ENCODE assay signal across 8 mouse cellular contexts in the genomic region with DNA sequence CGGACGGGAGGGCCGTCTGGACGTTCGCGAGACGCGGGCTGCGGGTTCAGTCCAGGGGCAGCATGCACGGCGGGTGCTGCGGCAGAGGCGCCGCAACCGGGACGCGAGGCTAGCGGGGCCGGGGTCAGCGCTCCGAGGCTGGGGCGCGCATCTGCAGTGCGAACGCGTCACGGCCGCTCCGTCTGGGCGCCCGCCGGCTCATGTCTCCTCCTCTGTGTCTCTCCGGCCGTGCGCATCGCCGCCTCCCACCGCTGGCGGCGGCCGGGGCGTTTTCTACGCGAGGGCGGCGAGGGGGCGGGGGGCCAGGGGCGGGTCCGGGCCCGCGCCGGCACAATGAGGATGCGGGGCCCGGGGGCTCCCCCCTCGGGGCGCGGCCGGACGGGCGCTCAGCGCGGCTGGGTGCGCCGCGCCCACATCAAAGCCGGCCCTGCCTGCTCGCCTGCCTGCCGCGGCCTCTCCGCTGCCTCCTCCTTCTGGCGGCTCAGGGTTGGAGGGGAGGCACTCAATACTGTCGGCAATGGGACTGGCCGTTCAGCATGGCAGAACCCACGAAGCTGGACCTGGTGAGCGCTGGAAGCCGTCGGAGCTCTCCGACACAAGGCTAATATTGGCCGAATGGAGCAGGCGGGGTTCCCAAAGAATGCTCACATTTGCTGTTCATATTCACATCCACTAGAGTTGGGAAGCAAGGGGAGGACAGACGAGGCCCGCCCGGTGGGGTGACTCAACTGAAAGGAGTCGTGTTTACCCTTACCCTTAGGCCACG. TPM values are rescaled to one million over a fixed set of nuclear protein-coding genes. Genes with fewer than 3 reads are reported as not detected.
DNase-seq lines count a peak whose midpoint lies in the region; ATAC-seq and TF ChIP-seq lines count a peak whose summit lies in the region.

No protein-coding gene starts in this region.

- no peak for TF ChIP-seq EP300 in ES-Bruce4 (IDR thresholded peaks at IDR 0.05; ENCODE audit: insufficient read depth, low read depth, low read length)

- H3K4me2 ChIP-seq in hindbrain, embryonic 15.5 days, result peak overlapping the region; percentile 92
- peak overlapping the region; percentile 75 for H3K4me2 ChIP-seq in liver, embryonic 12.5 days
- H3K4me2 ChIP-seq in midbrain, postnatal 0 days (ENCODE audit: low read depth, low read length, poor library complexity, severe bottlenecking), result peak overlapping the region; percentile 84

- H3K4me3 ChIP-seq in ES-Bruce4 (ENCODE audit: low read depth, low read length), result peak overlapping the region; percentile 75
- H3K4me3 ChIP-seq in gastrocnemius, adult 2 months, result peak overlapping the region; percentile 82
- H3K4me3 ChIP-seq in hindbrain, embryonic 15.5 days, result peak overlapping the region; percentile 69
- peak overlapping the region; percentile 54 for H3K4me3 ChIP-seq in liver, embryonic 12.5 days
- H3K4me3 ChIP-seq in midbrain, postnatal 0 days (ENCODE audit: low read depth, low read length), result peak overlapping the region; percentile 65

- no peaks in the 10 kb centered on the region for H3K9me3 ChIP-seq in ES-Bruce4 (replicated peaks; ENCODE audit: control insufficient read depth, insufficient read depth, low read length, poor library complexity, severe bottlenecking)
- H3K9me3 ChIP-seq in hindbrain, embryonic 15.5 days, result no peaks in the 10 kb centered on the region
- no peaks in the 10 kb centered on the region for H3K9me3 ChIP-seq in liver, embryonic 12.5 days (replicated peaks)
- no peaks in the 10 kb centered on the region for H3K9me3 ChIP-seq in midbrain, postnatal 0 days (ENCODE audit: low read length)

- no peak for TF ChIP-seq POLR2A in ES-Bruce4 (IDR thresholded peaks at IDR 0.05; ENCODE audit: insufficient read depth, low read length)

- H3K9ac ChIP-seq in ES-Bruce4 (ENCODE audit: low read depth, poor library complexity, severe bottlenecking), result peak overlapping the region; percentile 69
- H3K9ac ChIP-seq in hindbrain, embryonic 15.5 days, result peak overlapping the region; percentile 70
- no peak overlapping the region for H3K9ac ChIP-seq in liver, embryonic 12.5 days
- H3K9ac ChIP-seq in midbrain, postnatal 0 days (replicated peaks; ENCODE audit: low read length, poor library complexity, severe bottlenecking), result peak overlapping the region; percentile 68

- intact Hi-C loops in gastrocnemius, adult 2 months (cut with DNase I), result loop anchor here (1.0 to 10.0 kb wide), 4 partner anchors 118 to 523 kb away; no protein-coding TSS in a partner anchor

- H3K4me1 ChIP-seq in ES-Bruce4 (ENCODE audit: control insufficient read depth, insufficient read depth, low read length), result no peaks in the 10 kb centered on the region
- H3K4me1 ChIP-seq in hindbrain, embryonic 15.5 days (replicated peaks), result peaks cover 35% of the 10 kb centered on the region
- H3K4me1 ChIP-seq in liver, embryonic 12.5 days, result peaks cover 18% of the 10 kb centered on the region
- H3K4me1 ChIP-seq in midbrain, postnatal 0 days (ENCODE audit: insufficient read depth, low read length), result 0 out of 2 replicates have a peak, but pooled peaks cover 6% of the 10 kb centered on the region

- peak; percentile 55 for DNase-seq in adrenal gland, postnatal 25 days
- peak; percentile 76 for DNase-seq in gastrocnemius, adult 2 months
- DNase-seq in midbrain, postnatal 0 days (ENCODE audit: low spot score), result peak; percentile 43
- DNase-seq in testis, postnatal 10 days (ENCODE audit: low spot score), result peak; percentile 67
- no peak for DNase-seq in cerebellum, adult 9-11 months

- peak; percentile 60 for ATAC-seq in hindbrain, embryonic 15.5 days (ENCODE audit: low FRiP score, low read depth)
- peak; percentile 50 for ATAC-seq in liver, embryonic 12.5 days
- peak; percentile 60 for ATAC-seq in midbrain, postnatal 0 days (ENCODE audit: low FRiP score)

- TF ChIP-seq CTCF in ES-Bruce4 (IDR thresholded peaks at IDR 0.05; ENCODE audit: low read depth, low read length), result no peak
- no peak for TF ChIP-seq CTCF in gastrocnemius, adult 2 months (IDR thresholded peaks at IDR 0.05)
- TF ChIP-seq CTCF in midbrain, postnatal 0 days (IDR thresholded peaks at IDR 0.05), result no peak

- WGBS in hindbrain, embryonic 15.5 days, result under 1% methylated on average over 77 of the region's 85 CpGs
- WGBS in liver, embryonic 12.5 days (ENCODE audit: insufficient replicate concordance), result 2% methylated on average over 82 of the region's 85 CpGs
- under 1% methylated on average over 49 of the region's 85 CpGs for WGBS in midbrain, postnatal 0 days

- H3K27ac ChIP-seq in ES-Bruce4 (ENCODE audit: insufficient read depth, low read length), result no peak overlapping the region
- H3K27ac ChIP-seq in gastrocnemius, adult 2 months, result peak overlapping the region; percentile 70
- peak overlapping the region; percentile 82 for H3K27ac ChIP-seq in hindbrain, embryonic 15.5 days (replicated peaks)
- no peak overlapping the region for H3K27ac ChIP-seq in liver, embryonic 12.5 days
- H3K27ac ChIP-seq in midbrain, postnatal 0 days (ENCODE audit: low read depth, low read length), result peak overlapping the region; percentile 63

- peaks cover 3% of the 10 kb centered on the region; the same call in 1 of the 2 replicates for H3K27me3 ChIP-seq in ES-Bruce4 (ENCODE audit: control insufficient read depth, insufficient read depth, low read length, poor library complexity, severe bottlenecking)
- H3K27me3 ChIP-seq in hindbrain, embryonic 15.5 days, result no peaks in the 10 kb centered on the region
- peaks cover 67% of the 10 kb centered on the region for H3K27me3 ChIP-seq in liver, embryonic 12.5 days (replicated peaks)
- H3K27me3 ChIP-seq in midbrain, postnatal 0 days (ENCODE audit: insufficient read depth, low read length), result peaks cover 16% of the 10 kb centered on the region; the same call in 1 of the 2 replicates

- H3K36me3 ChIP-seq in ES-Bruce4 (ENCODE audit: control insufficient read depth, insufficient read depth, low read length, poor library complexity, severe bottlenecking), result peaks cover 25% of the 10 kb centered on the region
- peaks cover 35% of the 10 kb centered on the region for H3K36me3 ChIP-seq in hindbrain, embryonic 15.5 days
- H3K36me3 ChIP-seq in liver, embryonic 12.5 days, result peaks cover 35% of the 10 kb centered on the region
- peaks cover 12% of the 10 kb centered on the region for H3K36me3 ChIP-seq in midbrain, postnatal 0 days (ENCODE audit: insufficient read depth, low read length)

RNA-seq across cellular contexts. Expression of a gene that starts 0.6 kb away (rescaled TPM):
- 0.82 and 1.4 TPM in 2 replicates for polyA plus RNA-seq in ES-Bruce4 (2011; ENCODE audit: insufficient read depth, insufficient read length, low read depth, missing spikeins)
- 0.79 and 1.6 TPM in 2 replicates for total RNA-seq in adrenal gland, postnatal 25 days (2021)
- 1 to 10 TPM in 1 of 2 experiments, under 1 TPM in 1; 0.89 to 2.5 TPM for total RNA-seq in gastrocnemius, adult 2 months (2021)
- polyA plus RNA-seq in hindbrain, embryonic 15.5 days (2015; fragmentation: Nextera tagmentation; extraction: Ambion mirVana), result 7.1 and 7.4 TPM in 2 replicates
- 0.44 and 0.60 TPM in 2 replicates for polyA plus RNA-seq in liver, embryonic 12.5 days (2016; fragmentation: Nextera tagmentation; extraction: Ambion mirVana)
- 6.7 and 10.8 TPM in 2 replicates for total RNA-seq in midbrain, postnatal 0 days (2014; rRNA removed)
- polyA plus RNA-seq in midbrain, postnatal 0 days (2015; fragmentation: Nextera tagmentation; extraction: Ambion mirVana), result 6.5 and 7.7 TPM in 2 replicates

RNA-seq across cellular contexts. Expression of a gene that starts 15.3 kb away (rescaled TPM):
- 4,703 and 5,189 TPM in 2 replicates for polyA plus RNA-seq in ES-Bruce4 (2011; ENCODE audit: insufficient read depth, insufficient read length, low read depth, missing spikeins)
- total RNA-seq in adrenal gland, postnatal 25 days (2021), result 285 and 327 TPM in 2 replicates
- total RNA-seq in gastrocnemius, adult 2 months (2021), result 100 to 1,000 TPM; 129 to 144 TPM
- 377 and 402 TPM in 2 replicates for polyA plus RNA-seq in hindbrain, embryonic 15.5 days (2015; fragmentation: Nextera tagmentation; extraction: Ambion mirVana)
- 966 and 967 TPM in 2 replicates for polyA plus RNA-seq in liver, embryonic 12.5 days (2016; fragmentation: Nextera tagmentation; extraction: Ambion mirVana)
- 303 and 313 TPM in 2 replicates for total RNA-seq in midbrain, postnatal 0 days (2014; rRNA removed)
- 321 and 334 TPM in 2 replicates for polyA plus RNA-seq in midbrain, postnatal 0 days (2015; fragmentation: Nextera tagmentation; extraction: Ambion mirVana)

RNA-seq across cellular contexts. Expression of a gene that starts 55.6 kb away (rescaled TPM):
- polyA plus RNA-seq in ES-Bruce4 (2011; ENCODE audit: insufficient read depth, insufficient read length, low read depth, missing spikeins), result 0.58 TPM in 1 of 2 replicates, not detected in the other
- 0.27 TPM in 1 of 2 replicates, not detected in the other for total RNA-seq in adrenal gland, postnatal 25 days (2021)
- total RNA-seq in gastrocnemius, adult 2 months (2021), result not detected
- polyA plus RNA-seq in hindbrain, embryonic 15.5 days (2015; fragmentation: Nextera tagmentation; extraction: Ambion mirVana), result 15.0 and 18.1 TPM in 2 replicates
- not detected in 2 replicates for polyA plus RNA-seq in liver, embryonic 12.5 days (2016; fragmentation: Nextera tagmentation; extraction: Ambion mirVana)
- total RNA-seq in midbrain, postnatal 0 days (2014; rRNA removed), result 2.5 and 7.2 TPM in 2 replicates
- polyA plus RNA-seq in midbrain, postnatal 0 days (2015; fragmentation: Nextera tagmentation; extraction: Ambion mirVana), result 0.22 TPM in 1 of 2 replicates, not detected in the other

Comparison
In these comparisons a context has a peak if more than half of its experiments do, and no peak if none do; other contexts are left out.
1. H3K27ac ChIP-seq: peak in gastrocnemius, adult 2 months (single experiment), hindbrain, embryonic 15.5 days (single experiment) and midbrain, postnatal 0 days (single experiment); none in ES-Bruce4 (single experiment) and liver, embryonic 12.5 days (single experiment).
2. RNA of a gene that starts 55.6 kb away (polyA plus RNA-seq): 15.0 to 18.1 TPM in hindbrain, embryonic 15.5 days; 0.58 TPM in ES-Bruce4, 0.22 TPM in midbrain, postnatal 0 days and not detected in liver, embryonic 12.5 days; every median in the first group is over 10 times any median in the second.
3. Peak in every context shown above with its lines, with median percentiles within 50 percentile points of each other: H3K4me3 ChIP-seq, ATAC-seq and H3K4me2 ChIP-seq.